Mouse (Mus musculus) thymus, adult 2 months (tissue): ENCODE measurements around the gene Sema7a. TPM values are rescaled to one million over a fixed set of nuclear protein-coding genes. Genes with fewer than 3 reads are reported as not detected.

Experiments used
- DNase-seq: peaks from one replicate; pipeline ENCODE4 v3.0.0; 2021
- H3K27ac ChIP-seq: fragments of 200-500 bp; 2 replicates; pipeline ENCODE4 v1.5.1; 2012; ENCODE audit warnings: low read length, control low read depth; ENCODE audit not compliant: control insufficient read depth, insufficient read depth
- H3K27me3 ChIP-seq: fragments of 200-500 bp; 2 replicates; pipeline ENCODE4 v1.6.1; 2012; ENCODE audit warnings: mild to moderate bottlenecking, low read length, moderate library complexity, mixed read lengths; ENCODE audit not compliant: control insufficient read depth, insufficient read depth
- H3K36me3 ChIP-seq: fragments of 200-500 bp; 2 replicates; pipeline ENCODE4 v1.6.1; 2012; ENCODE audit warnings: mild to moderate bottlenecking, low read length, moderate library complexity; ENCODE audit not compliant: control insufficient read depth, insufficient read depth
- H3K4me1 ChIP-seq: fragments of 200-500 bp; replicated peaks from 2 replicates; pipeline ENCODE4 v1.6.1; 2012; ENCODE audit warnings: low read length; ENCODE audit not compliant: control insufficient read depth, insufficient read depth
- H3K4me3 ChIP-seq: fragments of 200-500 bp; 2 replicates; pipeline ENCODE4 v1.5.1; 2012; ENCODE audit warnings: mild to moderate bottlenecking, low read length, control low read depth, moderate library complexity; ENCODE audit not compliant: control insufficient read depth, insufficient read depth
- CTCF ChIP-seq: fragments of 200-500 bp; IDR thresholded peaks from 2 replicates; pipeline ENCODE4 v1.5.1; 2012; ENCODE audit warnings: mild to moderate bottlenecking, control low read depth, low read length, moderate library complexity, borderline replicate concordance; ENCODE audit not compliant: control insufficient read depth, poor library complexity, insufficient read depth; ENCODE audit errors: extremely low read depth
- POLR2A ChIP-seq: fragments of 200-500 bp; IDR thresholded peaks from 2 replicates; pipeline ENCODE4 v1.6.1; 2012; ENCODE audit warnings: mild to moderate bottlenecking, low read length, control low read depth, moderate library complexity; ENCODE audit not compliant: control insufficient read depth, poor library complexity, insufficient read depth; ENCODE audit errors: extremely low read depth
- WGBS: fragments of 180-500 bp; shearing (Covaris S2); methylation state at CpG from one replicate; pipeline ENCODE4 v1.1.7; 2018; 5-methylcytosine and 5-hydroxymethylcytosine counted together
- polyA plus RNA-seq: library from polyadenylated mRNA; depleted of rRNA; stranded (reverse); fragments of >200 nt; gene quantifications from 2 replicates; pipeline ENCODE4 v1.2.3, GENCODE M21; 2012

Sema7a gene
- polyA plus RNA-seq, 1 experiment = 85.6 TPM

DNA sequence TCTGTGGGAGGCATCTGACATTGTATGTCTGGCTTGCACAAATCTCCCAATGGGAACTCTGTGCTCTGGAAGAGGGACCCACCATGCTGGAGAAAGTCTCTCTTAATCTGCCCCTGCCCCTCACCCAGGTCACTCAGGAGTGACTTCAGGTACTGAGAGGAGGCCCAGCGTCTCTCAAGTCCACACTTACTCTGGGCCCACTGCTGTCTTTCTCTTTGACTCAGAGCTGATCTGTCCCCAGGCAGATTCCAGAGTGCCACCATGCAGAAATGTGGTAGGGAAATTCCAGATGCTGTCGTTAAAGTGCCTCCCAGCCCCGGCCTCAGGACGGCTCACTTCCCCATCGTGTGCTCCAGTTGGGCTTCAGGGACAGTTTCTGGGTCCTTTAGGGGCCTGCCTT lies 34.3 kb downstream of the Sema7a start:
- Histone ChIP-seq H3K27ac (no peak overlapping the region), H3K4me3 (no peak overlapping the region), H3K4me1 (peaks cover 69% of the 10 kb centered on the region), H3K27me3 (no peaks in the 10 kb centered on the region; the same call in 1 of the 2 replicates), H3K36me3 (no peaks in the 10 kb centered on the region)
- TF ChIP-seq CTCF = no peak
- no peak for TF ChIP-seq POLR2A
- DNase-seq = no peak
- WGBS = 82% methylated on average over 5 of the region's 5 CpGs

DNA sequence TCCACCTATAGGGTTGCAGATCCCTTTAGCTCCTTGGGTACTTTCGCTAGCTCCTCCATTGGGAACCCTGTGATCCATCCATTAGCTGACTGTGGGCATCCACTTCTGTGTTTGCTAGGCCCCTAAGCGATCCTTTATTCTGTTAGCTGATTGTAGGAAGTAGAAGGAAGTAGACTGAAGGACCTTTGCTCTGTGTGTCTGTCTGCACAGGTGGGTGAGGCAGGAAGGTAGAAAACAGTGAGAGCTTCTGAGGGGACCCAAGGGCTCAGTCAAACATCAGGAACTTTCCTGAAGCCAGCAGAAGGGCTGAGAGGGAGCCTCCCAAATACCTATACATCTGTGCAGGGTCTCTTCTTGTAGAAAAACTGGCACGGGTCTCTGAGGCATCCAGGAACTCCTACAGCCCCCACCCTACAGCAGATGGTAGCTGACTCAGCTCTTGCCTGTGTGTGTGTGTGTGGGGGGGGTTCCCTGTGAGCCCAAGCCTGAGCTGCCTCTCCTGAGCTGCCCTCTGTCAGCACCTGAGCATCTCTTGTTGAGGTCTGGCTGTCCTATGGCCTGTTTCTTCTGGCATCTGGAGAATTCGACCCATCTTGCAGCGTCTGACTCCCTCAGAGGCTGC lies 35.4 kb downstream of the Sema7a start:
- Histone ChIP-seq H3K4me3 (no peak overlapping the region), H3K27me3 (no peaks in the 10 kb centered on the region; the same call in 1 of the 2 replicates), H3K36me3 (no peaks in the 10 kb centered on the region), H3K4me1 (peaks cover 69% of the 10 kb centered on the region), H3K27ac (peak overlapping the region; percentile 71; the same call in 1 of the 2 replicates)
- peak; percentile 41 for DNase-seq
- WGBS = 68% methylated on average over 5 of the region's 5 CpGs
- TF ChIP-seq POLR2A (no peak), CTCF (no peak)

DNA sequence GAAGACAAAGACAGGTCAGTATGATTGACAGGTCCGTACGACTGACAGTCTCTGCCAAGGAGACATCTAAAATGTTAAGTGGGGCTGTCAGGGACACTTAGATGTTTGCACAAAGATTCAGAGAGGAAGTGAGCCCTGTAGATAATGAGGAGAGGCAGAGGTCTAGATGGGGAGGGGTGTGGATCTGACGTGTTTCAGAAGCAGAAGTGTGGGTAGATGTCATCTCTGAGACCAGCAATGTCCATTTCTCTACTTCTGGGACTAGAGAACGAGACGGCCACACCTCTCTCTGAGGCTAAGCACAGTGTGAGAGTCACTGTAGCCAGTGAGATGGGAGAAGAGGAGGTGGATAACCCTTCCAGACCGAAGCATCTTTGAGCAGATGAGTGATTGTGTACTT lies 38.1 kb downstream of the Sema7a start:
- Histone ChIP-seq H3K36me3 (no peaks in the 10 kb centered on the region), H3K4me3 (no peak overlapping the region), H3K4me1 (peaks cover 63% of the 10 kb centered on the region), H3K27me3 (no peaks in the 10 kb centered on the region; the same call in 1 of the 2 replicates), H3K27ac (no peak overlapping the region; the same call in 1 of the 2 replicates)
- DNase-seq = no peak
- WGBS = 61% methylated on average over 6 of the region's 6 CpGs
- TF ChIP-seq CTCF (no peak), POLR2A (no peak)

DNA sequence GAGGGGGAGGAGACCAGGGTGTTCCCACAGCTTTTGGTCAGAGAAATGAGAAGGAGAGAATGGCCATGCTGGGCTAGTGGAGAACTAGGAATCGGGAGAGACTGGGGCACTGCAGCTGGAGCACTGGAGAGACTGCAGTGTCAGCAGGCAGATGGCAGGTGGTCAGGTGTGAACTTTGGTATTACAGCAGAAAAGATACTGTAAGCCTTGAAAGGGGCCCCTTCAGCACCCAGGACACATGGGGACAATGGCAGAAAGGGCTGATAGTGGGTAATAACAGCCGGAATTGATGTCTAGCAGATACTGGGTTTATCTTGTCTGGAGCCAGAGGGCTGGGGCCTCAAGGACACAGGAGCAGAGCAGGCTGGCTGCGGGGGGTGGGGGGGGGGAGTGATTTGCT lies 38.9 kb downstream of the Sema7a start:
- H3K27ac ChIP-seq = no peak overlapping the region
- no peak overlapping the region for H3K4me3 ChIP-seq
- 98% methylated on average over 3 of the region's 3 CpGs for WGBS
- no peak for DNase-seq
- peaks cover 57% of the 10 kb centered on the region for H3K4me1 ChIP-seq
- H3K27me3 ChIP-seq = no peaks in the 10 kb centered on the region; the same call in 1 of the 2 replicates
- TF ChIP-seq POLR2A = no peak
- no peak for TF ChIP-seq CTCF
- no peaks in the 10 kb centered on the region for H3K36me3 ChIP-seq

DNA sequence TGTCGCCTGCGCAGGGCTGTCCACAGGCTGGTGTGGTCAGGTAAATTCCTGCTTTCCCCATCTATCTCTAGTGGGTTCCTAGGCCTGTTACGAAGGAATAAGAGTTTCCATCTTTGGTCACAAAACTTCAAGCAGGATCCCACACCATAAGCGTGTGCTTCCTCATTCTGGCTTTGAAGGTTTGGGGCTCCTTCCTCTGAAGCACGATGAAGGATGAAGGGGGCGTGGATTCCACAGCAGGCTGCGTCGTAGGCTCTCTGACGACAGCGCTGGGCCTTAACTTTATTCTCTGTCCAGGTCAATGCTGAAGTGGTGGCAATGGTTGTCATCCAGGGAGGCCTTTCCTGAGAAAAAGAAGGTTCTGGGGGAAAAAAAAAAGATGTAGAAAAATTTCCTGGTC lies 40.7 kb downstream of the Sema7a start:
- no peak overlapping the region for H3K27ac ChIP-seq
- peak; percentile 45 for DNase-seq
- H3K4me3 ChIP-seq = no peak overlapping the region
- WGBS = 10% methylated on average over 10 of the region's 10 CpGs
- no peaks in the 10 kb centered on the region for H3K36me3 ChIP-seq
- no peaks in the 10 kb centered on the region; the same call in 1 of the 2 replicates for H3K27me3 ChIP-seq
- H3K4me1 ChIP-seq = peaks cover 55% of the 10 kb centered on the region
- no peak for TF ChIP-seq CTCF
- TF ChIP-seq POLR2A = no peak

DNA sequence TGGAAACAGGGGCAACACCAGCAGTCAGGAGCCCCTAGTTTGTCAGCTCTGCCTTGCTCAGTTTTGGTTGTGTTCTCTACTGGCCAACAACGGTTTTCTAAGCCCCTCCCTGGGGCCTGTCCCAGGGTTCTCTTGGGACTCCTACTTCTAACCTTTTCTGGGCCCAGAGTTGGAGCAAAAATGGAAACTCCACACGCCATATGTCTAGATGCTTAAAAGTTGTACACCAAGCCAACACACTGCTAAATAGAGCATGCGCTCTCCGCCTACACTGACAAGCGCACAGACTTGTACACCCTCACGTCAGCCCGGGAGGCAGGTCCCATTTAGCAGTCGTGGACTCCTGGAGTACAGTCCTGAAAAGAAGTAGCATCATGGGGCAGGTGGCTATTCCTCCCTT lies 45.4 kb downstream of the Sema7a start:
- peak; percentile 13 for DNase-seq
- H3K4me1 ChIP-seq = peaks cover 70% of the 10 kb centered on the region
- no peak for TF ChIP-seq POLR2A
- TF ChIP-seq CTCF = no peak
- 91% methylated on average over 8 of the region's 8 CpGs for WGBS
- no peaks in the 10 kb centered on the region for H3K27me3 ChIP-seq
- H3K27ac ChIP-seq = no peak overlapping the region
- no peaks in the 10 kb centered on the region for H3K36me3 ChIP-seq
- no peak overlapping the region for H3K4me3 ChIP-seq

DNA sequence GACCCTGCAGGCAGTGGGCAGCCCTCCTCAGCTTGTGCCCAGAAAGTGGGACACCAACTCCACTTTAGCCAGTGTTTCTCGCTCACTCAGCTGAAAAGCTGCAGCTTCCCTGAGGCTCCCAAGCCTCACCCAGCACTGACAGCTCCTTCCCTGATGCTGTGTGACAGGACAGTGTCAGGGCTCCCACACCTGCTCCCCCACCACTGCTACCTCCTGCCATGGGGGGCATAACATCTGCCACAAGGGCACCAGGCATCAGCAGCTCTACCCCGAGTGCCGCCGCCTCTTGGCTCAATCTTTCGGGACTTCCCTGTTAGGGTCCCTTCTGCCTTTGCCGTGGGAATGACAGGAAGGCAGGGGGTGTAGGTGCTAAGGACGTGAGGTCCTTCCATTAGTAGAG lies 46.4 kb downstream of the Sema7a start:
- no peaks in the 10 kb centered on the region for H3K27me3 ChIP-seq
- no peak overlapping the region for H3K4me3 ChIP-seq
- peak; percentile 65 for DNase-seq
- peaks cover 70% of the 10 kb centered on the region for H3K4me1 ChIP-seq
- TF ChIP-seq CTCF (no peak), POLR2A (no peak)
- H3K27ac ChIP-seq = no peak overlapping the region
- H3K36me3 ChIP-seq = no peaks in the 10 kb centered on the region
- 73% methylated on average over 7 of the region's 7 CpGs for WGBS
